Mouse (Mus musculus) forebrain, embryonic 16.5 days (tissue): Measurements from ENCODE around the gene Maml2. TPM values are rescaled to one million over a fixed set of nuclear protein-coding genes. Genes with fewer than 3 reads are reported as not detected.
A peak's percentile ranks its signal among the peaks of the same experiment; 100 is the strongest.

Source experiments
- ATAC-seq: fragments of 200-750 bp; cut with Nextera tagmentation; 2 replicates; pipeline ENCODE4 v1.8.0; 2017; ENCODE audit warnings: mild to moderate bottlenecking, moderate library complexity
- H3K27ac ChIP-seq: fragments of 300-500 bp; sonication (generic); 2 replicates; pipeline ENCODE4 v1.5.1; 2014; ENCODE audit warnings: low read length, control low read depth
- H3K27me3 ChIP-seq: fragments of 300-500 bp; sonication (generic); replicated peaks from 2 replicates; pipeline ENCODE4 v1.6.1; 2014; ENCODE audit warnings: low read length; ENCODE audit not compliant: control insufficient read depth, insufficient read depth
- H3K36me3 ChIP-seq: fragments of 300-500 bp; sonication (generic); 2 replicates; pipeline ENCODE4 v1.6.1; 2014; ENCODE audit not compliant: control insufficient read depth, insufficient read depth
- H3K4me1 ChIP-seq: fragments of 300-500 bp; sonication (generic); replicated peaks from 2 replicates; pipeline ENCODE4 v1.6.1; 2014; ENCODE audit warnings: low read length; ENCODE audit not compliant: control insufficient read depth, insufficient read depth
- H3K4me2 ChIP-seq: fragments of 300-500 bp; sonication (generic); 2 replicates; pipeline ENCODE4 v1.6.1; 2014; ENCODE audit warnings: mild to moderate bottlenecking, low read length, control low read depth
- H3K4me3 ChIP-seq: fragments of 300-500 bp; sonication (generic); replicated peaks from 2 replicates; pipeline ENCODE4 v1.5.1; 2014; ENCODE audit warnings: mild to moderate bottlenecking, low read length, control low read depth
- H3K9ac ChIP-seq: fragments of 300-500 bp; sonication (generic); replicated peaks from 2 replicates; pipeline ENCODE4 v1.6.1; 2014; ENCODE audit warnings: low read depth, low read length, control low read depth
- H3K9me3 ChIP-seq: fragments of 300-500 bp; sonication (generic); 2 replicates; pipeline ENCODE4 v1.6.1; 2016; ENCODE audit warnings: low read length; ENCODE audit not compliant: control insufficient read depth
- WGBS: fragments of 180-500 bp; shearing (Covaris S2); extraction: QIAGEN DNeasy Blood & Tissue Kit; methylation state at CpG from one replicate; pipeline ENCODE4 v1.1.7; 2014; 5-methylcytosine and 5-hydroxymethylcytosine counted together
- polyA plus RNA-seq: library from polyadenylated mRNA; unstranded; fragments of >200 nt; fragmentation: Nextera tagmentation; extraction: Ambion mirVana; gene quantifications from 2 replicates; pipeline ENCODE4 v1.2.1, GENCODE M21; 2015

Maml2 gene
- polyA plus RNA-seq, 1 experiment from 2014 or later, result 9.0 TPM

GRCm38 (mm10) chr9:13561335-13561734 is 263.6 kb downstream of the Maml2 start:
- 95% methylated on average over 1 of the region's 1 CpGs for WGBS
- Histone ChIP-seq H3K9ac (no peak overlapping the region), H3K27ac (no peak overlapping the region), H3K36me3 (no peaks in the 10 kb centered on the region), H3K27me3 (no peaks in the 10 kb centered on the region), H3K4me3 (no peak overlapping the region), H3K9me3 (no peaks in the 10 kb centered on the region), H3K4me2 (no peak overlapping the region), H3K4me1 (peaks cover 7% of the 10 kb centered on the region)
- ATAC-seq, result no peak

- Histone ChIP-seq H3K4me2 (no peak overlapping the region), H3K27ac (no peak overlapping the region), H3K9me3 (no peaks in the 10 kb centered on the region), H3K4me1 (peaks cover 7% of the 10 kb centered on the region), H3K9ac (no peak overlapping the region), H3K27me3 (no peaks in the 10 kb centered on the region), H3K4me3 (no peak overlapping the region), H3K36me3 (no peaks in the 10 kb centered on the region)
- peak; percentile 51 for ATAC-seq
- WGBS, result 57% methylated on average over 10 of the region's 10 CpGs
These were observed 266.0 kb downstream of the Maml2 start for GRCm38 (mm10) chr9:13563475-13564414.

- Histone ChIP-seq H3K9ac (no peak overlapping the region), H3K4me3 (no peak overlapping the region), H3K9me3 (no peaks in the 10 kb centered on the region), H3K27me3 (no peaks in the 10 kb centered on the region), H3K4me1 (peaks cover 7% of the 10 kb centered on the region), H3K4me2 (no peak overlapping the region), H3K27ac (no peak overlapping the region), H3K36me3 (no peaks in the 10 kb centered on the region)
- ATAC-seq, result no peak
- WGBS, result 44% methylated on average over 11 of the region's 11 CpGs
These were observed 267.7 kb downstream of the Maml2 start for GRCm38 (mm10) chr9:13565343-13566019.

GRCm38 (mm10) chr9:13566154-13566885 is 268.6 kb downstream of the Maml2 start:
- H3K4me2 ChIP-seq, result no peak overlapping the region
- peaks cover 7% of the 10 kb centered on the region for H3K4me1 ChIP-seq
- H3K9me3 ChIP-seq, result no peaks in the 10 kb centered on the region
- no peaks in the 10 kb centered on the region for H3K36me3 ChIP-seq
- H3K27me3 ChIP-seq, result no peaks in the 10 kb centered on the region
- H3K4me3 ChIP-seq, result no peak overlapping the region
- H3K27ac ChIP-seq, result no peak overlapping the region
- WGBS, result 77% methylated on average over 5 of the region's 5 CpGs
- no peak overlapping the region for H3K9ac ChIP-seq
- no peak for ATAC-seq

GRCm38 (mm10) chr9:13569023-13569422 is 271.3 kb downstream of the Maml2 start:
- ATAC-seq, result no peak
- H3K4me1 ChIP-seq, result no peaks in the 10 kb centered on the region; the same call in 1 of the 2 replicates
- no peak overlapping the region for H3K4me2 ChIP-seq
- WGBS, result 94% methylated on average over 4 of the region's 4 CpGs
- no peaks in the 10 kb centered on the region for H3K36me3 ChIP-seq
- H3K4me3 ChIP-seq, result no peak overlapping the region
- H3K27ac ChIP-seq, result no peak overlapping the region
- no peak overlapping the region for H3K9ac ChIP-seq
- no peaks in the 10 kb centered on the region for H3K9me3 ChIP-seq
- H3K27me3 ChIP-seq, result no peaks in the 10 kb centered on the region

GRCm38 (mm10) chr9:13572847-13573246 is 275.1 kb downstream of the Maml2 start:
- no peaks in the 10 kb centered on the region for H3K9me3 ChIP-seq
- no peaks in the 10 kb centered on the region for H3K27me3 ChIP-seq
- no peak overlapping the region for H3K27ac ChIP-seq
- H3K4me2 ChIP-seq, result no peak overlapping the region
- no peak overlapping the region for H3K9ac ChIP-seq
- no peaks in the 10 kb centered on the region for H3K36me3 ChIP-seq
- WGBS, result 100% methylated on average over 3 of the region's 3 CpGs
- H3K4me3 ChIP-seq, result no peak overlapping the region
- H3K4me1 ChIP-seq, result peaks cover 6% of the 10 kb centered on the region
- ATAC-seq, result no peak

- H3K27ac ChIP-seq, result no peak overlapping the region
- no peak overlapping the region for H3K4me3 ChIP-seq
- peaks cover 6% of the 10 kb centered on the region for H3K4me1 ChIP-seq
- no peak for ATAC-seq
- H3K4me2 ChIP-seq, result no peak overlapping the region
- no peaks in the 10 kb centered on the region for H3K36me3 ChIP-seq
- H3K9ac ChIP-seq, result no peak overlapping the region
- WGBS, result 70% methylated on average over 5 of the region's 5 CpGs
- no peaks in the 10 kb centered on the region for H3K27me3 ChIP-seq
- H3K9me3 ChIP-seq, result no peaks in the 10 kb centered on the region
These were observed 276.3 kb downstream of the Maml2 start for GRCm38 (mm10) chr9:13574059-13574458.

- H3K9me3 ChIP-seq, result no peaks in the 10 kb centered on the region
- H3K4me2 ChIP-seq, result no peak overlapping the region
- H3K27me3 ChIP-seq, result no peaks in the 10 kb centered on the region
- H3K4me1 ChIP-seq, result peaks cover 6% of the 10 kb centered on the region
- ATAC-seq, result no peak
- no peak overlapping the region for H3K27ac ChIP-seq
- 74% methylated on average over 2 of the region's 2 CpGs for WGBS
- no peak overlapping the region for H3K4me3 ChIP-seq
- H3K36me3 ChIP-seq, result no peaks in the 10 kb centered on the region
- H3K9ac ChIP-seq, result no peak overlapping the region
These were observed 277.2 kb downstream of the Maml2 start for GRCm38 (mm10) chr9:13574913-13575312.

GRCm38 (mm10) chr9:13577150-13577549 is 279.4 kb downstream of the Maml2 start:
- no peak overlapping the region for H3K9ac ChIP-seq
- H3K9me3 ChIP-seq, result no peaks in the 10 kb centered on the region
- no peak overlapping the region for H3K27ac ChIP-seq
- H3K27me3 ChIP-seq, result no peaks in the 10 kb centered on the region
- H3K4me3 ChIP-seq, result no peak overlapping the region
- H3K36me3 ChIP-seq, result no peaks in the 10 kb centered on the region
- H3K4me2 ChIP-seq, result no peak overlapping the region
- ATAC-seq, result no peak
- peaks cover 6% of the 10 kb centered on the region for H3K4me1 ChIP-seq
- 54% methylated on average over 1 of the region's 1 CpGs for WGBS
